Mouse (Mus musculus) layer of hippocampus, postnatal 14 days (tissue): ENCODE measurements at regions not wholly inside any gene's neighbourhood (a gene's known extent, or its start where the extent isn't known, plus 50 kb on each side); places are given as distances from the start of the nearest gene placed in this dataset.

Source experiments
- DNase-seq, 2 experiments: peaks; one replicate each; pipeline ENCODE4 v3.0.0; 2021 to 2022; ENCODE audit warnings: low spot score in 2 of 2, mixed read lengths in 1 of 2
- microRNA-seq, 2 experiments: library from miRNA; unstranded; fragments of <30 nt; microRNA quantifications; one replicate each; pipeline ENCODE4 v1.2.0; 2021

DNA sequence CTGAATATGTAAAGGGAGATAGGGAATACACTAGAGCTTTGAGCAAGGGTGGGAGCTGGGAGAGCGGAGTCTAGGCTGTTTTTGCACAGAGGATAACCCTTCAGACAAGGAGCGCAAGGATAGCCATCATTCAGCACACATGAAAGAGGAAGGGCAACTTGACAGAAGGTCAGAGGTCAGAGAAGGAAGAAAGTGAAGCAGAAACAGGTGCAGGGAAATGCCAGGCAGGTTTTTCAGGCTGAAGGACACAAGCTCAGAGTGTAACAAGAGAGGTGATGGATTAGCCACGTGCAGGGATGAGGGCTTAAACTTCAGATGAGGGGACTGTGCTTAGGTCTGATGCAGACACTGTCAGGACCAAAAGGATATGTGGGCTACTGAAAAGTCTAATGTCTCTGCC, 199.5 kb downstream of the Epha4 start:
- no peak for DNase-seq

- DNase-seq = no peak
Observed at GRCm38 (mm10) chr1:77316198-77316597, 198.7 kb downstream of the Epha4 start.

Small RNA genes lying in the stretch of these regions (microRNA-seq; reads per million reads assigned to microRNA genes)
- gene Mir6343 = 0 reads per million in 2 experiments
